Mouse (Mus musculus): Measurements from ENCODE around the gene Hoxb5. TPM values are rescaled to one million over a fixed set of nuclear protein-coding genes. Genes with fewer than 3 reads are reported as not detected.

Gene Hoxb5
- 0.25 TPM in 1 of 2 replicates, not detected in the other for total RNA-seq (2017)

DNA sequence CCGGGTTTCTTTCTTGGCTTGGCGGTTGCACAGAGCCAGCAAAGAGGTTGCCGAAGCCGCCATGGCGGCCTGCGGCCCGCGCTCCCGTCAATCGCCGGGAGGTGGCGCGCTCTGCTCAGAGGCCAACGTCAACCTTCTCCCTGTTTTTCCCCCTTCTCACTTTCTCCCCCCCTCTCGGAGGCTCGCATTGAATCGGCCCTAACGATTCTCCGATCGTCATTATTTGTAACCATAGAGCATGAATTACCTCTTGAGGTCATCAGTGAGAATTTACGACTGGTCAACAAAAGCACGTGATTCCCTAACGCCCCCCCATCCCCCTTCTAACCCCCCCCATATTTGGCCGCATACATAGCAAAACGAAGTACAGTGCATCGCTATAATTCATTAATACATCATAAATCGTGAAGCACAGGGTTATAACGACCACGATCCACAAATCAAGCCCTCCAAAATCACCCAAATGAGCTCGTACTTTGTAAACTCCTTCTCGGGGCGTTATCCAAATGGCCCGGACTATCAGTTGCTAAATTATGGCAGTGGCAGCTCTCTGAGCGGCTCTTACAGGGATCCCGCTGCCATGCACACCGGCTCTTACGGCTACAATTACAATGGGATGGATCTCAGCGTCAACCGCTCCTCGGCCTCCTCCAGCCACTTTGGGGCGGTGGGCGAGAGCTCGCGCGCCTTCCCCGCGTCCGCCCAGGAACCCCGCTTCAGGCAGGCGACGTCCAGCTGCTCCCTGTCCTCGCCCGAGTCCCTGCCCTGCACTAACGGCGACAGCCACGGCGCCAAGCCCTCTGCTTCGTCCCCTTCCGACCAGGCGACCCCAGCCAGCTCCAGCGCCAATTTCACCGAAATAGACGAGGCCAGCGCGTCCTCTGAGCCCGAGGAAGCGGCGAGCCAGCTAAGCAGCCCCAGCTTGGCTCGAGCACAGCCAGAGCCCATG is at the start of gene Hoxb5:
TSS of gene Hoxb5 (plus strand) at position 186 of the 949 bp plus-strand sequence.
- ATAC-seq (ENCODE audit: extremely low read depth, insufficient number of reproducible peaks, low FRiP score, poor library complexity, severe bottlenecking): 0 out of 2 replicates have a peak, but pooled peaks have one; percentile 30

DNA sequence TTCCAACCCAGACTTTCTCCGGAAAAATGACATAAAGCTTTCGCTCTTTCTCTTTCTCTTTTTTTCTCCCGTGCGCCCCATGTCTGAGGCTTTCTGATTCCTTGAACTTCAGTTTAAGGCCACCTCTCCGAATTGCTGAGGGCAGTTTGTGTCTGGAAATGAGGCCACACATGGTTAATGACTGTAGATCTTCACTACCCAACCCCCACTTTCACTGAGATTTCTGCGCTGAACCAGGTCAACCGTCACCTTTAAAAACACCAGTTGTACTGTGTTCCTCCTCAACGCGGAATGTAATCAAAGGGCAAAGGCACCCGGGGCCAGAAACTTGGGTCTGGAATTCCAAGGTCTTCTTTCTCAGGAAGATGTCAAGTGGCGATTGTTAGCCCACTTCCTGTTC is 48.9 kb upstream of the Hoxb5 start:
- ATAC-seq (ENCODE audit: extremely low read depth, insufficient number of reproducible peaks, low FRiP score, poor library complexity, severe bottlenecking): no peak

DNA sequence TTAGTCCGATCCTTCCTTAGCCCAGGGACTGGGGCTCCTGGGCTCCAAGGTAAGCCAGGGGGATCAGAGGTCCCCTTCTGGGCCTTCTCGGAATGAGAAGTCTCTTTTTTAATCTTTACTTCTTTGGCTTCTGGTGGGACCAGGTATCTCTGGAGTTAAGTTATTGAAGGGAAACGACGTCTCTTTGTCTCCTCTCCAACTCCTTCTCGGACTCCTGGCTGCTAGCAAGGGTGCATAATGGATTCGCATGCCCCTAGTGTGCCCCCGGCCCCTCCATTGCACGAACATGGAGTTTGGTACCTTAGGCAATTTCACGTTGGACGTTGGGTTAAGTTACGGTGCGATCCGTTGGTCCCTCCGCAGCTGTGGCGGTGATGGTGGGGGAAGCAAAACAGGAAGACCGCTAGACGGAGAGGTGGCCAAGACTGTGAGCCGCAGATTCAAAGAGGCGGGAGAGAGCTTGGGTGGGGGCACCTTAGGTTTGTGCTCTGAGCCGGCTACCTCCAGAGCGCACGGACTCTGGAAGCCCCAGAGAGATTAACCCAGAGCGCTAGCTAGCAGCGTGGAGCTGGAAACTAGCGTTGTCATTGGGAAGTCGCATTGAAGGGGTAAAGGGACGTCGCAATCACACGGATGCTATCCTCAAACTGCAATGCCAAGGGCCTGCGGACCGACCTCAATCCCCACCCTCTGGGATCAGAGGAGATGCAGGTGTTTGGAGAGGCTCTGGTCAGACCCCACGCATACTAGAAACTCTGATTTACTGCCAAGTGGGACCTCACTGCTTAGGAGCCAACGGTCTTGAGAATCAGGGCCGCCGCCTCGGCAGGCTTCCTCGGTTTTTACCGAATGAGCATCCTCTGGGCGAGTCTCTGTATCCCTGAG is 47.8 kb upstream of the Hoxb5 start:
- ATAC-seq (ENCODE audit: extremely low read depth, insufficient number of reproducible peaks, low FRiP score, poor library complexity, severe bottlenecking): no peak

DNA sequence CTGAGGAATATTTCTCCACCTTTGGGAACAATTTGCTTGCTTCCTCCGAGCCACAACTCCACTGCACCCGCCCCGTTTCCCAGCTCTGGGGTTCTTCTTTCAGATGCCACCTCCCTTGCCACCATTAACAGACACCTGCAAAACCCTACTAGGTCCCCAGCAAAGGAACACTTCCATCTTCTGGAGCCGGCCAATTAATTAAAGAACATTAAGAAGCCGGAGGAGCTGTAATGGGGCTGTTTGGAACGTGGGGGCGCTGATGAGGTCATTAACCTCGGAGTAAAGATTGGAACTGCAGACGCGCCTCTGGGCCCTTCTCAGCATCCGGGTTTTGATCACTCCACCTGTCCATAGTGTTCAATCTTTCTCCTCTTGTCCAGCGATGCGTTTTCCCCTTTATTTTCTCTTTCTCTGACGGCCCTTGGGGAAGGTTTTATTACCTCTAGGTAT is 47.1 kb upstream of the Hoxb5 start:
- ATAC-seq (ENCODE audit: extremely low read depth, insufficient number of reproducible peaks, low FRiP score, poor library complexity, severe bottlenecking): no peak

DNA sequence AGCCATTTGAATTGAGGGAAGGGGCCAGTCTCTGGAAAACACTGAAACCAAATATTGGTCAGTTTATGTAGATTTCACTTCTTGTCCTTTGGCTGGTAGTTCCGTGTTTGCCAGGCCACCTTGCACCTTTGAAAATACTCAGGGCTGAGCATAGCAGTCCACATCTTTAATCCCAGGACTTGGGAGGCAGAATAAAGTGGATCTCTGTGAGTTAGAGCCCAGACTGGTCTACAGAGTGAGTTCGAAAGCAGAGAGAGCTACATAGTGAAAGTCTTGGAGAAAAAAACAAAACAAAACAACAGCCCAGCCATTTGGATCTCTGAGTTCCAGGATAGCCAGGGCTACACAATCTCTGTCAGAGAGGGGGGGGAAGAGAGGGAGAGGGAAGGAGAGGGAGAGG is 46.0 kb upstream of the Hoxb5 start:
- no peak for ATAC-seq (ENCODE audit: extremely low read depth, insufficient number of reproducible peaks, low FRiP score, poor library complexity, severe bottlenecking)

DNA sequence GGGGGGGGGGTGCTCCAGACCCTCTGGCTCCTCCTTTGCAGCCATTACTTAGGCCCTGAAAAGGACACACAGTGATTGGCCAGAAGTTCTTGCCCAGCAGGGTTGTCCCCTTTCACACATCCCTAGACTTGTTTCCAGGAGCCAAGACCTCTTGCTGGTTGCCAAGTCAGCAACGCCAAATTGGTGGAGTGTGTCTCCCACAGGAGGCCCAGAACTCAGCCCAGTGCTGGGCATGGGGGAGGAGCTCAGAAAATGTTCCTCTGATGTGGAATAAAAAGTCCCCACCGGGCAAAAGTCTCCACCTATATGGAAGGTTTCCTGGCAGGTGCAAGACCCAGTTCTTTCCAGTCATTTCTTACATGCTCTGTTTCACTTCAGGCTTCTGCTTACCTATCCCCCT is 44.1 kb upstream of the Hoxb5 start:
- no peak for ATAC-seq (ENCODE audit: extremely low read depth, insufficient number of reproducible peaks, low FRiP score, poor library complexity, severe bottlenecking)

DNA sequence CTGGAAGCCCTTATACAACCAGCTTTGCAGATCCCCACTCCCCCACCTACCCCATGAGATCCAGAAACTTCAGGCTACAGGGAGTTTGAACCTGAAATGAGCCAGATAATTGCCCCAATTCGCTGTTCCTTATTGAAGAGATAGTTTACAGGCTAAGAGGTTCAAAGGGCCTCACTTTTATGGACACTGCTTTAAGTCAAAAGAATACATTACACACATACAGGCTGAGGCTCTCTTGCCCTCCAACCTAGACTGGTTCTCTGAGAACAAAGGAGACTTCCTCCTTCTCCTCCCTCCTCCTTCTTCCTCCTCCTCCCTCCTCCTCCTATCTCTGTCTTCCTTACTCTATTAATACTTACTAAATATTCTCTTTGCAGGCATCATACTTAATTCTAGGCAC is 43.6 kb upstream of the Hoxb5 start:
- no peak for ATAC-seq (ENCODE audit: extremely low read depth, insufficient number of reproducible peaks, low FRiP score, poor library complexity, severe bottlenecking)

DNA sequence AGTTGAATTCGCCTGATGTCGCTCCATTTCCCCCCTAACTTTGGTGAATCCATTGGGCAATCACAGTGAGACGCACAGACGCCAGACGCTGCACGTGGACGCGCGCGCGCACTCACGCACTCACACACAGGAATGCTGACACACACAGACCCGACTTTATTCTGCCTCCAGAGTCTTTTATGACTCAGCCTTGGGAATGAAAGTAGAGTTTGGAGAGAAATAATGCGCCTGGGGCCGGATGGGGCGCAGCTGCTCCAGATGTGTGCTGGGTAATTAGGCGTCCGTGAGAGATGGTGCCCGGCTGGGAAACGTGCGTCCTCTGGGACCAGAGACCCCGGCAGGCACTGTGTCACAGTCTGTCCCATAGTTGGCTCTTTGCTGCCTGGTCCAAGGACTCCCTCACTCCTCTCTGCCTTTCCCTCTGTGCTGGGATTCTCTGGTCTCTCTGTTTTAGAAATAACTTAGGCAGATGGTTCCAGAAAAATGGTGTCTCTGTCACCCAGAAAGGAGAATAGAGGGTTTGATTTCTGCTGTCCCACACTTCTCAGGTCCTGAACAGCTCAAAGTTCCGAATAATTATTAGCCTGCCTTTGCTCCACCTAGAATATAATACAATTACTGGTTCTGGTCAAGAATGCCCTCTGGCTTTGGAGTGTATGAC is 42.7 kb upstream of the Hoxb5 start:
- no peak for ATAC-seq (ENCODE audit: extremely low read depth, insufficient number of reproducible peaks, low FRiP score, poor library complexity, severe bottlenecking)

DNA sequence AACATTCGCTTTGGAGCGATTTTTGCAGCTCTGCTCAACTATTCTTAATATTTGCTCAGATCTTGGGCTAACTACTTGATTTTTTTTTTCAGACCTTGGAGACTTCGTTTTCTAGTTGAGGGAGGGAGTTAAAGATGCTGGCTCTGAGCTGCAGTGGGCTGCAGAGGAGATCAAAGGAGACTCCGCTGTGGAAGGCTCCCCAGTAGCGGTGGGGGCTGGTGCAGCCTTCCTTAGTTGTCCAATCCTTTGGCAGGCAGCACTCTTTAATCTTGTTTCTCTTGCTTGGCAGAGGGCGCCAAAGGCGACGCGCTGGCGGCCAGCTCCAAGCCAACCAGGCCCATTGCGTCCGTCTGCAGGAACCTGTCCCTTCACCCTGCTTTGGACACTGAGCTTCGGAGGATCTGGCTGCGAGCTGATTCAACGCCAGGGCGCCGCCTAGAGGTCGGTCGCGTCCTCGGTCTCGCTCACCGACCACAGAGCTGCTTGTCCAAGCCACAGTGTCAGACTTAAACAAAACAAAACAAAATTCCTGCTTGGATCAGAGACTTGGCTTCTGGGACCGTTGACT is 41.7 kb upstream of the Hoxb5 start:
- ATAC-seq (ENCODE audit: extremely low read depth, insufficient number of reproducible peaks, low FRiP score, poor library complexity, severe bottlenecking): no peak

DNA sequence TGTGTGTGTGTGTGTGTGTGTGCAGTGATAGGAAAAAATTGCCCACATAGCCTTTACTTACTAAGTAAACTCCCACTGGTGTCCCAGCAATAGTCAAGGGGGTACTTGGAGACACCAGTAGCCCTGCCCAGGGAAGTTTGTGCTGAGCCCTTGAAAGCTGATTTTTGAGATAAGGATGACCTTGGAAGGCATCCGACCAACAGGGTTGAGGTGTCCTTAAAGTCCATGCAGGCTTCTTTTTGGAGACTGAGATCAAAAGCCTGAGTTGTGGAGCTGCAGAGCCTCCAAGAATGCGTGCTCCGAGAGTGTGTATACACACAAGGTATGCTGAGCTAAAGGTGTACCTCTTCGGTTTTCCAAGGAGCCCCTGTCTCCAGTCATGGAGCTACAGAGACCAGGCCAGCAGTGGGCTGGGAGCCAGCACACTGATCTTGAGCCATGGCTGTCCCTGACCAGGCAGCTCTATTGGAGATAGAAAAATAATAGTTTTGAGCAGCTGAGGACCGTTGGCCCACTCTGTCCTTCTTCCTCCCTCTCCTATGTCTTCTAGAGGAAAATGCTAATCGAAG is 40.8 kb upstream of the Hoxb5 start:
- ATAC-seq (ENCODE audit: extremely low read depth, insufficient number of reproducible peaks, low FRiP score, poor library complexity, severe bottlenecking): no peak

DNA sequence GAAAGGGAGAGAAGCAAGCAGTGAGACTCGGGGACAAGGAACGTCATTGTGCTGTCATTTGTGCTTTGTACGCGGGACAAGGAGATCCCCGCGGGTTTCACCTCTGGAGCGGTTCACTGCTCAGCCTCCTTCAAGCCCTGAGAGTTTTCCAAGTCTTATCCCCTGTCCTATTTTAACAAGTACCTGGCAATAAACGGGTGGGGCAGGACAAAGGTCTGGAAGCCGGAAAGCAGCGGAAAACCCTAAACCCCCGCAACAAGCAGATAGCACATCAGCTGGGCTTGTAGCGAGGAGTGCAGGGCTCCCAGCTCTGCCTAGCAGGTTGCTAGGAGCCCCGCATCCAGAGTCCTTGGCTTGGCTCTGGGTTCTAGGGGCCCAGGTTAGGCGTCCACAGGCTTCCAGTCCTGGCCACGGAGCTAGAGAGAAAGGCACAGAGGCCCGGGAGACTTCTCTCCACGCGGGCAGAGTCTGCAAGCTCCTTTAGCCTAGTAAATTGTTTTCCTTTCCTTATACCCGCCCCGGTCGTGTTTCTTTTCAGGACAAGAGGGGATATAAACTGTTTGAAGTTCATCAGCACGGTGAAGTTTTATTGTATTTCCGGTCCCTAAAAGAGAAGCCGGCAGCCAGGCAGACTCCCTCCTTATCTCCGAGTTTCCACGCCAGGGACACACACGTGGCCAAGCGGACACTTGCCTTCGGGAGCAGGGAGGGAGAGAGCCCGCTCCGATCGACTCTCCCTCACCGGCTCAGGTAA is 39.3 kb upstream of the Hoxb5 start:
- ATAC-seq (ENCODE audit: extremely low read depth, insufficient number of reproducible peaks, low FRiP score, poor library complexity, severe bottlenecking): no peak

DNA sequence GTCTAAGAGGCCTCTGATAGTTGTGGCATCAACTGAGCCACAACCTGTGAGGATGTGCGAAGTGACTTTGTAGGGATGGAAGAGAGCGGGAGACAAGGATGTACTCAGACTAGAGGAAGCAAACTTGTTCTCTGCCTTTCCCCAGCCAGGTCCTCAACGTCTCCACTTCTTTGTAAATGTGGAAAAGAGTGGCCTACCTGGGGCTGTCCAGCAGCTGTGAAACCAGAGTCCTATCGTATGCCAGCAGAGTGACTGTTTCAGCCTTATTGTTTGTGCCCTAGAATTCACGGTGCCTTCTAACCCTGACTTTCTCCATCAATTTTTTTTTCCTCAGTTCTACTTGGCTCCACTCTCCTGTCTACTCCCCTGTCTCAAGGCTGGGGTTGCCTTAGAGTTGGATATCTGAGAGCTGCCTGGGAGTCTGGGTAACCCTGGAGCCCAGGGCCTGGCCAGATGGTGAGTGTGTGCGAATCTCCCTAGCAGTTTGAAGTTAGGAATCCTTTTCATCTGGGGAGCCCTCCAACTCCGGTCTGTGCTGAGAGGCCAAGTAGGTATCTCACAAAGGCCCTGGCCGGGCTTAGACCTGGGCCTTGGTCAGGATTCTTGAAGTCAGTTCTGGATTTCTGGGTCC is 38.6 kb upstream of the Hoxb5 start:
- no peak for ATAC-seq (ENCODE audit: extremely low read depth, insufficient number of reproducible peaks, low FRiP score, poor library complexity, severe bottlenecking)

DNA sequence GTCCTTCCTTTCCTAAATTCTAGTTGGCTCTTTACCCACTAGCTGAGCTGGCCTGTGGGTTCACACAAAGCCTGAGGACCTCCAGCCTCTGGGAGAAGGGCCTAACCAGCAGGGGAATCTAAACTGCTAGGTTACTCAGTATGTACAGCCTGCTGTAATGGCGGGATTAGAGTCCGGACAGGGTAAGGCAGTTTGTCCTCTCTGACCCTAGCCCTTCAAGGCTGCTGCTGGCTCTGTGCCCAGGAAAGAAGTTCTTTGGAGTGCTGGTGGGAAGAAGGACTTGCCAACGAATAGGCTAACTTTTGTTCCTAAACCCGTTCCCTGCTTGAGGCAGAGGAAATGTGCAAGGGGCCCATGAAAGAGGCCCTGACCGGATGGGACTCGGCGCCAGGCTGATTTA is 37.2 kb upstream of the Hoxb5 start:
- ATAC-seq (ENCODE audit: extremely low read depth, insufficient number of reproducible peaks, low FRiP score, poor library complexity, severe bottlenecking): no peak

DNA sequence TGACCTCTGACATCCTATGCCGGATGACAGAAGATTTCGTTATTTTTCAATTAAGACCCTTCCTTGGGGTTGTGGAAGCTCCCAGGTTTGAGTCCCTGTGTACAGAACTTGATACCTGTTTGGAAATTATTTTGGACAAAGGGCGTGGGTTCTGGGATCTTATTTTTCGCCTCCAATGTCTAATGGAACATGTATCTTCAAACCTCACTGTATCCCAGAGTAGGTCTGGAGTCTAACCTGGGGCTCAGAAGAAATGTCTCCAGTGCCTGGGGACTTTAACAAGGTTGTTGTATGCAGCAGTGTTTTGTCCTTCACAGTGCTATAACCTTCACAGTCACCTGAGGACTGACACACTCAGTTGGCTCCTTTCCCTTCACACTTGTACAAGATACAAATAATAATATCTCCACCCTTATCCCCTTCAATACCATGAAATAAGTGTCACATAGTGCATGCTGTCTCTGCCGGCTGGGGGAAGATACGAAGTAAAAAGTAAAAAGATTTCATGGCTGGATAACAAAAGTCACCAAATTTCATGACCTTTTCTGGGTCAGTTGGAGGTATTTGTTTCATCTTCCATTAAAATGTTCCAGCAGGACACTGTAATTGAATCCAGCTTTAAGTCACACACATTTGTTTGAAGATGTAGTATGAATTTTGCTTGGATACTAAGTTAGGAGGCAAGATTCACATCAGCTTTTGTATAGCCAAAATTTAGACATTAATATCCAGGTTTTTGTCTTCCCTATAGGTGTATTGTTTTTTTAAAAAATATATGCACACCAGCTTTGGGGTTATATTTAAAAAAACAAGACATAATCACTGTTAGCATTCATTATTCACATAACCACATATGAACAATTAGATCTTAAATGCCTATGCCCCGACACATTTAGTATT is 35.9 kb upstream of the Hoxb5 start:
- no peak for ATAC-seq (ENCODE audit: extremely low read depth, insufficient number of reproducible peaks, low FRiP score, poor library complexity, severe bottlenecking)

DNA sequence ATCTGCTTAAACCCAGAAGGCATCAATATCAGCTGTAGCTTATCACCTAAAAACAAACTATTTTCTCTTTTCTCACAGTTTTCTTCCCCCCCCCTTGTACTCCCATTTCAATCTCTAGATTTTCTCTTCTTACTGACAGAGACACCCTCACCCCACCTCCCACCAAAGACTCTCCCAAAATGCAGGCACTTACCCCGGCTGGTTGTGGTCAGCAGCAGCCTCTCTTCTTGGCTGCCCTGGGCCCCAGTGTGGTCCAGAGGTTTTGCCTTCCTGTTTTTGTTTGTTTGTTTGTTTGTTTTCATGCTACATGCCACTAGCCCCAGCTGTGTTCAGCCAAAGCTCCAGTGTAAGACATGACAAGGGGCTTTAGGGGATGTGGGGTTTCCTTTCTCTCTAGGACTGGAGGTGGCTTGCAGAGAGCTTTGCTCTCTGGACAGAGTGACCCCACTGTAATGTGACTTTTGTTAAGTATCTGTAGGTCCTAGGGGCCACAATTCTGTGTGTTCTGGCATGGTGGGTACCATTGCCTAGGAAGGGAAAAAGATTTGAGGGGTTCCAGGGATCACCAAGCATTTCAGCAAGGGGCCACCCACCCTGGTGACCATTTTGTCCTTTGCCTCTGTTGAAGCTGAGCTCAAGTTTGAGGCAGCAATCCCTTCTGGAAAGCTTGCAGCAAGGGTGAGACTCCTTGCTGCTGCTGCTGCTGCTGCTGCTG is 34.9 kb upstream of the Hoxb5 start:
- ATAC-seq (ENCODE audit: extremely low read depth, insufficient number of reproducible peaks, low FRiP score, poor library complexity, severe bottlenecking): no peak

DNA sequence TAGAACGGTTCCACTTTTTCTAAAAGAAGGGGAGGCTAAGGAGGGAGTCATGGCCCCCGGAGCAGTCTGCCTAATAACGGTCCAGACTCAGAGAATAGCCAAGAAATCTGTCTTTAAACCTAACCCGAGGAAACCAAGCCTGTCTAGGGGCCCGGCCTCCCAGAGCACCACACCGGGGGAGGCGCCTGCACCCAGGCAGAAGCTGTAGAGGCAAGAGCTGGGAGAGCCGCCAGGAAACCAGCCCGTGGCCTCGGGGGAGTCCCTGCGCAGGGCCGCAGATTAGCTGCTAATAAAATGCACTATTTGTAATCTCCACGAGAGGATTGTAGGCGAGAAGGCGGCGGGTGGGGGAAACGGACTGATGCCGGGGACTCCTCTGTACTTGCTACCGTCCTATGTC is 33.3 kb upstream of the Hoxb5 start:
- ATAC-seq (ENCODE audit: extremely low read depth, insufficient number of reproducible peaks, low FRiP score, poor library complexity, severe bottlenecking): no peak
